Mouse (Mus musculus) gastrocnemius, postnatal 25 days (tissue): ENCODE measurements around the gene Gm17067. TPM values are rescaled to one million over a fixed set of nuclear protein-coding genes. Genes with fewer than 3 reads are reported as not detected.
"Not testable (repeated sequence)": the region's sequence is repeated elsewhere in the genome, so short reads cannot be mapped to it uniquely, and the experiment has no call there.

Experiments used
- DNase-seq: peaks from one replicate; pipeline ENCODE4 v3.0.0; 2022
- long read RNA-seq, 2 experiments: library from polyadenylated mRNA; stranded (forward); transcript quantifications; one replicate each; pipeline ENCODE4 v2.0.0; 2021
- total RNA-seq, 2 experiments: library from RNA; stranded (reverse); gene quantifications; 1 replicate in 1 of 2; 2 replicates in 1 of 2; pipeline ENCODE4 v1.2.3; 2021

The Gm17067 gene
- total RNA-seq: not detected
- long read RNA-seq, experiment 1: 0 reads
- long read RNA-seq, experiment 2: 0 reads

DNA sequence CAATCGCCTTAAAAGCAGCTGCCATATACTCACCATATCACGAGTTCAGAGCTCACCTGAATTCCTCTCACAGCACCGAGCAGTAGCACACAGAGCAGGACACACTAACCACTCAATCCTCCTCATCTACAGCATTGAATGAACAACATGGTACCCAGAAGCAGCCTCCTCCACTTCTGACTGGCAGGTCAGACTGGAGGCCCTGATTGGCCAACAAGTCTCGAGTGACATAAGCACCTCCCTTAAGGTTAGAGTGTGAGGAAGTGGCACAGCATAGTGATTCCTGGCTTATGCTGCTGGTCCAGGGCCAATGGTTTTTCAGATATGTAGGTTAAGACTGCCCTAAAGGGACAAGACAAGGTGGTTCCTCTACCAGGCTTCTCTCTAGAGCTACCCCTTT is at the start of gene Gm17067:
Gene Gm17067, minus strand, starts transcription at position 101 of the 400 bp plus-strand sequence.
- DNase-seq: not testable (repeated sequence)

DNA sequence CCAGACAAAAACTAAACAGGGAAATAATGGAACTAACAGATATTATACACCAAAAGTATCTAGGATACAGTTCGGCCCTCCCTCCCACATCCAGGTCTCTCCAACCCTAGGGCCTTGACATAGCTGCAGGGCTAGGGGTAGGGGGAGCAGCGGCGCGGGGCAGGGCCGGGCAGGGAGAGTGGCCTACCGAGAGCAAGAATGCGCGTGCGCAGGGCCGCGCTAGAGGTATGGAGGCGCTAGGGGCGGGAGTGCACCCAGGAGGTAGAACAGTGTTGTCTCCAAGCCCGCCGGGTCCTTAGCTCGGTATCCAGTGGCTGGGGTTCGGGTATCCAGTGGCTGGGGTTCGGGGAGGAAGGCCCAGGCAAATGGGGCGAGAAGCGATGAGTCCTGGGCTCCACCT is 23.0 kb upstream of the Gm17067 start:
- DNase-seq: no peak

GRCm38 (mm10) chr7:42738536-42739210 is 11.9 kb upstream of the Gm17067 start:
- DNase-seq: no peak

DNA sequence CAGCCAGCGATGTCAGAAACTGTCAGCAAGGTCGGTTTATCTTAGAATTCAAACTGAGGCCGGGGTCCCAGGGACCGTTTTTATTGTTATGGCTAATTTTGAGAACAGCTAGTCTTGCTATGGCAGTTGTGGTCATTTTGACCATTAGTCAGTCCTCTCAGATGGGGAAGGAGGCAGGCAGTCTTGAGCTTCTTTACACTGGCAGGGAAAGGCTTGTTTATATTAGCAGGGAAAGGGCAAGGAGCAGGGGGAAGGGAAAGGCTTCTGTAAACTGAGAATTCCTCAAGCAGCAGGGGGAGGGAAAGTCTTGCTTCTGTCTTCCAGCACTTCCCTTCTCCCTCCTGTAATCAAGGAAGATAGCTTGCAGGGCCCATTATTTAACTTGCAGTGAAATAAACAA is 33.6 kb downstream of the Gm17067 start:
- not testable (repeated sequence) for DNase-seq

DNA sequence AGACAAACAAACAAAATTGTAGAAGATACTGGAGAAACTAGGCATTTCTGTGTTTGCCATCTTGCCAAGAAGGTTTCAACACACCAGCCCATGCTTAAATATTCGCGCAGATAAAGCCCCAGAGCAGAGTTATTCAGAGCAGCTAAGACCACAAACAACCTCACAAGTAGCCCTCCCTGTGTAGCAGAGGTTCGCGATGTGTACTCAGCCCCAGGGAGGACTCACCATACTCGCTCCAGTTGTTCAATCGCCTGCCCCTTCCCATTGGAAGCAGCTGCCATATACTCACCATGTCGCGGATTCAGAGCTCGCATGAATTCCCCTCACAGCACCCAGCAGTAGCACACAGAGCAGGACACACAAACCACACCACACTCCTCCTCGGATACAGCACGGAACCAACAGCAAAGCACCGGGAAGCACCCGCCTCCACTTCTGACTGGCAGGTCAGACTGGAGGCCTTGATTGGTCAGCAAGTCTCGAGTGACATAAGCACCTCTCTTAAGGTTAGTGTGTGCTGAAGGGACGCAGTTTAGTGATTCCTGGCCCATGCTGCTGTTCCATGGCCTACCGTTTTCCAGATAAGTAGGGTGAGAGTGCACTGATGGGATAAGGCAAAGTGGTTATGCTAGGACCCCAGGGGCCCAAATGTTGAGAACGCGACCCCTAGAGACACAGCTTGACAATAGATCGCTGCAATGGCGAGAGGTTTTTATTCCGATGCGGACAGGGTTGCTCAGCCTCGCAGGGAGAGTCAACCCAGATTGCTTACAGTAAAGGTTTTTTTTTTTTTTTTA is 34.3 kb downstream of the Gm17067 start, which contains the start of gene Zfp975:
Gene Zfp975, minus strand, starts transcription at position 381 of the 797 bp plus-strand sequence.
- peak; percentile 83 for DNase-seq

- not testable (repeated sequence) for DNase-seq
Observed at GRCm38 (mm10) chr7:42680081-42680480, 46.7 kb downstream of the Gm17067 start.

- DNase-seq: not testable (repeated sequence)
Observed at GRCm38 (mm10) chr7:42679646-42680045, 47.2 kb downstream of the Gm17067 start.

- not testable (repeated sequence) for DNase-seq
Observed at GRCm38 (mm10) chr7:42660140-42660539, 66.7 kb downstream of the Gm17067 start.

Other genes starting within 250 kb of the Gm17067 start
- 1 to 10 TPM; 4.7 to 6.1 TPM for gene Zfp141, start 221.3 kb downstream of the Gm17067 start, total RNA-seq
- gene Gm21028, start 148.4 kb downstream of the Gm17067 start, total RNA-seq: not detected
- not detected for gene Zfp977, start 134.5 kb downstream of the Gm17067 start, total RNA-seq
- gene Zfp976, start 84.4 kb downstream of the Gm17067 start, total RNA-seq: under 1 TPM; 0.64 to 0.67 TPM
- gene Zfp975, start 34.3 kb downstream of the Gm17067 start, total RNA-seq: 1 to 10 TPM; 3.3 to 3.7 TPM
- gene Vmn2r62, start 66.5 kb upstream of the Gm17067 start, total RNA-seq: not detected
- not detected for gene Gm2381, start 140.2 kb upstream of the Gm17067 start, total RNA-seq
- gene Vmn2r63, start 206.8 kb upstream of the Gm17067 start, total RNA-seq: not detected